Mouse (Mus musculus) liver, adult 2 months (tissue): ENCODE measurements around the gene Dmxl2. TPM values are rescaled to one million over a fixed set of nuclear protein-coding genes. Genes with fewer than 3 reads are reported as not detected.

Experiments
- DNase-seq: peaks from one replicate; pipeline ENCODE4 v3.0.0-alpha.2; 2011; ENCODE audit warnings: low read depth, low spot score; ENCODE audit errors: extremely low read depth
- H3K27ac ChIP-seq: fragments of 200-500 bp; replicated peaks from 2 replicates; pipeline ENCODE4 v1.5.1; 2012; ENCODE audit warnings: low read depth, mild to moderate bottlenecking, control low read depth, inconsistent platforms, low read length; ENCODE audit not compliant: insufficient read depth
- H3K27me3 ChIP-seq: fragments of 200-500 bp; 2 replicates; pipeline ENCODE4 v1.6.1; 2012; ENCODE audit warnings: mild to moderate bottlenecking, moderate library complexity, low read length, inconsistent platforms; ENCODE audit not compliant: control insufficient read depth, insufficient read depth
- H3K36me3 ChIP-seq: fragments of 200-500 bp; 2 replicates; pipeline ENCODE4 v1.6.1; 2012; ENCODE audit warnings: low read length, inconsistent platforms; ENCODE audit not compliant: control insufficient read depth, insufficient read depth
- H3K4me1 ChIP-seq: fragments of 200-500 bp; 2 replicates; pipeline ENCODE4 v1.6.1; 2011; ENCODE audit warnings: low read length; ENCODE audit not compliant: control insufficient read depth, insufficient read depth
- H3K4me3 ChIP-seq: fragments of 200-500 bp; 2 replicates; pipeline ENCODE4 v1.5.1; 2011; ENCODE audit warnings: low read depth, mild to moderate bottlenecking, control low read depth, low read length, moderate library complexity; ENCODE audit not compliant: insufficient read depth
- H3K79me2 ChIP-seq: fragments of 200-500 bp; 2 replicates; pipeline ENCODE4 v1.6.1; 2012; ENCODE audit warnings: inconsistent platforms, mild to moderate bottlenecking, low read length, moderate library complexity; ENCODE audit not compliant: control insufficient read depth, insufficient read depth
- H3K9ac ChIP-seq: fragments of 200-500 bp; 2 replicates; pipeline ENCODE4 v1.6.1; 2012; ENCODE audit warnings: low read depth, mild to moderate bottlenecking, control low read depth, inconsistent platforms, low read length
- CTCF ChIP-seq: fragments of 200-500 bp; IDR thresholded peaks from 2 replicates; pipeline ENCODE4 v1.5.1; 2011; ENCODE audit warnings: low read depth, low read length, control low read depth
- POLR2A ChIP-seq: fragments of 200-500 bp; IDR thresholded peaks from 2 replicates; pipeline ENCODE4 v1.6.1; 2011; ENCODE audit warnings: low read length, control low read depth; ENCODE audit not compliant: insufficient read depth; ENCODE audit errors: extremely low read depth
- WGBS: fragments of 180-500 bp; shearing (Covaris S2); methylation state at CpG from one replicate; pipeline ENCODE4 v1.1.7; 2018; 5-methylcytosine and 5-hydroxymethylcytosine counted together
- polyA plus RNA-seq: library from polyadenylated mRNA; depleted of rRNA; stranded (reverse); fragments of >200 nt; gene quantifications from 2 replicates; pipeline ENCODE4 v1.2.3, GENCODE M21; 2012
- total RNA-seq: library from RNA; depleted of rRNA; stranded (reverse); fragments of >200 nt; gene quantifications from 2 replicates; pipeline ENCODE4 v1.2.3, GENCODE M21; 2014

The Dmxl2 gene
- total and polyA plus RNA-seq, 2 experiments, result 3.6 to 20.7 TPM

- Histone ChIP-seq H3K36me3 (no peaks in the 10 kb centered on the region), H3K79me2 (no peaks in the 10 kb centered on the region), H3K27ac (no peak overlapping the region), H3K27me3 (no peaks in the 10 kb centered on the region), H3K4me1 (no peaks in the 10 kb centered on the region), H3K9ac (no peak overlapping the region), H3K4me3 (no peak overlapping the region)
- no peak for TF ChIP-seq CTCF
- TF ChIP-seq POLR2A, result no peak
- DNase-seq, result peak; percentile 29
- 69% methylated on average over 2 of the region's 2 CpGs for WGBS
Observed at GRCm38 (mm10) chr9:54532926-54533325, 31.5 kb upstream of the Dmxl2 start.

- DNase-seq, result no peak
- Histone ChIP-seq H3K27ac (no peak overlapping the region), H3K79me2 (no peaks in the 10 kb centered on the region), H3K27me3 (no peaks in the 10 kb centered on the region), H3K36me3 (no peaks in the 10 kb centered on the region), H3K4me1 (no peaks in the 10 kb centered on the region), H3K9ac (no peak overlapping the region), H3K4me3 (no peak overlapping the region)
- TF ChIP-seq POLR2A, result no peak
- no peak for TF ChIP-seq CTCF
Observed at GRCm38 (mm10) chr9:54531421-54531820, 30.0 kb upstream of the Dmxl2 start.

- H3K27ac ChIP-seq, result no peak overlapping the region
- no peaks in the 10 kb centered on the region for H3K36me3 ChIP-seq
- H3K79me2 ChIP-seq, result no peaks in the 10 kb centered on the region
- TF ChIP-seq CTCF, result no peak
- TF ChIP-seq POLR2A, result no peak
- whole genome bisulfite sequencing, result 86% methylated on average over 6 of the region's 6 CpGs
- no peak overlapping the region for H3K4me3 ChIP-seq
- H3K27me3 ChIP-seq, result no peaks in the 10 kb centered on the region
- no peak overlapping the region for H3K9ac ChIP-seq
- H3K4me1 ChIP-seq, result no peaks in the 10 kb centered on the region
- DNase-seq, result no peak
Observed at GRCm38 (mm10) chr9:54530836-54531235, 29.4 kb upstream of the Dmxl2 start.

- Histone ChIP-seq H3K27me3 (no peaks in the 10 kb centered on the region), H3K9ac (no peak overlapping the region), H3K36me3 (no peaks in the 10 kb centered on the region), H3K4me1 (no peaks in the 10 kb centered on the region), H3K27ac (no peak overlapping the region), H3K79me2 (no peaks in the 10 kb centered on the region), H3K4me3 (no peak overlapping the region)
- TF ChIP-seq POLR2A (no peak), CTCF (no peak)
- no peak for DNase-seq
- 77% methylated on average over 2 of the region's 2 CpGs for WGBS
Observed at GRCm38 (mm10) chr9:54529950-54530349, 28.5 kb upstream of the Dmxl2 start.

GRCm38 (mm10) chr9:54527694-54528093, 26.3 kb upstream of the Dmxl2 start:
- TF ChIP-seq CTCF, result no peak
- TF ChIP-seq POLR2A, result no peak
- Histone ChIP-seq H3K4me1 (no peaks in the 10 kb centered on the region), H3K9ac (no peak overlapping the region), H3K27me3 (no peaks in the 10 kb centered on the region), H3K79me2 (no peaks in the 10 kb centered on the region), H3K36me3 (no peaks in the 10 kb centered on the region), H3K27ac (no peak overlapping the region), H3K4me3 (no peak overlapping the region)
- no peak for DNase-seq
- WGBS, result 73% methylated on average over 7 of the region's 7 CpGs

- H3K27ac ChIP-seq, result no peak overlapping the region
Observed at GRCm38 (mm10) chr9:54520286-54520685, 18.9 kb upstream of the Dmxl2 start.

More at GRCm38 (mm10) chr9:54520286-54520685, 18.9 kb upstream of the Dmxl2 start:
- Histone ChIP-seq H3K4me3 (no peak overlapping the region), H3K36me3 (no peaks in the 10 kb centered on the region), H3K9ac (no peak overlapping the region), H3K79me2 (no peaks in the 10 kb centered on the region), H3K4me1 (no peaks in the 10 kb centered on the region; the same call in 1 of the 2 replicates), H3K27me3 (no peaks in the 10 kb centered on the region)
- DNase-seq, result peak; percentile 80
- TF ChIP-seq CTCF (no peak), POLR2A (no peak)
- WGBS, result 42% methylated on average over 4 of the region's 4 CpGs
